Mouse (Mus musculus): ENCODE measurements around the gene Loxl1.
A peak's percentile ranks its signal among the peaks of the same experiment; 100 is the strongest.
"Not testable (repeated sequence)": the region's sequence is repeated elsewhere in the genome, so short reads cannot be mapped to it uniquely, and the experiment has no call there.

Loxl1 gene

DNA sequence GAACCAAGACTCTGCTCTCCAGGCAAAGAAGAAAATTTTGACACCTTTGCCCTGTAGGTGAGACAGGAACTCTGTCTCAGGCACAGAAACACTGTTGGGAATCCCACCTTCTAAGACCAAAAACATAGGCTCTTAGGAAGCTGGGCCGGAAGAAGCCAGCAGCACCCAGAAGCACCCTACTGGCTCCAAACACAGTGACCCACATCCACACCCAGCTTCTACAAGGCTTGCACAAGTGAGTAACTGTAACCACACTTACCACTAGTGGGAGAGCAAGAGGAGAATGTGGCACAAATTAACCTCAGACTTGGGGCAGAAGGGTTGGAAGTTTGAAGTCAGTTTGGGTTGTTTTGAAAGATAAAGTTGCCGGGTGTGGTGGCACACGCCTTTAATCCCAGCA lies 37.2 kb downstream of the Loxl1 start:
- no peak for DNase-seq (ENCODE audit: low read depth, low spot score)

DNA sequence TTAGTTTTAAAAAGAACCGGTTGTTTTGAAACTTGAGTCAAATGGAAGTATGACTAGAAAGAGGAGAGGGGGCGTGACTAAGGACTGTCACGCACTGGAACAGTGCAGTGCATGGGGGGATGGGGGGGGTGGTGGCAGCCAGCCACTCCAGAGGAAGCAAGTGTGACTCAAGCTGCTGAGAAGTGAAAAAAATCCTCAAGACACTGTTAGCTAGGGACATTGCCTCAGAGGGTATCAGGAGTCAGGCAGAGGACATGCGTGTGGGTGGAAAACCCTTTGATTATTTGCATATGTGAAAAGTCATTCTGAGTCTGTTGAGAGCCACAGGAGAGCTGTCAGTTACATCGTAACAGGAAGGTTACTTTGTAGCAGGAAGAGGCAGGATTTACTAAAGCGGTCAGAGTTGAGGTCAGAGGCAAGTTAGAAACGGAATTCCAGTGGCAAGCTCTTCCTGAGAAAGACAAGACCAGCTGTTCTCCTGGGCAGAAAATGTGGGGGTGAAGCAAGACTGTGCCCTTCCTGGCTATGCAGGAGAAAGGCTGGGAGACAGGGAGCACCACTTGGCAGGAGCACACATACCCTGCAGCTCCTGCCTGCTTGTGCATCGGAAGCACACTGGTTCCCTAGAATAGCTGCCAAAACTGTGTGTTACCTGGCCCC lies 37.7 kb downstream of the Loxl1 start:
- peak; percentile 58 for DNase-seq (ENCODE audit: low read depth, low spot score)

DNA sequence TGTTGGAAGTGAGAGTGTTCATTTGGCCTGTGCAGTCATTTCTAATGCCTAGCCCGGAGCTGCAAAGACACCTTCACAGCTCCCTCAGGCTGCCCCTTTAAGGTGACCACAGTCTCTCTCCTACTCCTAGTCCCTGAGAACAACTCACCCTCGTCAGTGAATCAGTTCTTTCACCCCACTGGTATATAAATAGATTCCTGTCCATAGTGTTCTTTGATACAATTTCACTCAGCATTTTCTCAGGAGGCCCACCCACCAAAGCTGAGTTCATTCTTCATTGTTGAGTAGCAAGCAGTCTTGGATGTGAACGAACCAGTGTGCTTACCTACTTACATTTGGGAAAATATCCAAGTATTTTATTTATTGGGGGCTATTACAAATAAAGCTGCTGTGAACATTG lies 38.4 kb downstream of the Loxl1 start:
- no peak for DNase-seq (ENCODE audit: low read depth, low spot score)

DNA sequence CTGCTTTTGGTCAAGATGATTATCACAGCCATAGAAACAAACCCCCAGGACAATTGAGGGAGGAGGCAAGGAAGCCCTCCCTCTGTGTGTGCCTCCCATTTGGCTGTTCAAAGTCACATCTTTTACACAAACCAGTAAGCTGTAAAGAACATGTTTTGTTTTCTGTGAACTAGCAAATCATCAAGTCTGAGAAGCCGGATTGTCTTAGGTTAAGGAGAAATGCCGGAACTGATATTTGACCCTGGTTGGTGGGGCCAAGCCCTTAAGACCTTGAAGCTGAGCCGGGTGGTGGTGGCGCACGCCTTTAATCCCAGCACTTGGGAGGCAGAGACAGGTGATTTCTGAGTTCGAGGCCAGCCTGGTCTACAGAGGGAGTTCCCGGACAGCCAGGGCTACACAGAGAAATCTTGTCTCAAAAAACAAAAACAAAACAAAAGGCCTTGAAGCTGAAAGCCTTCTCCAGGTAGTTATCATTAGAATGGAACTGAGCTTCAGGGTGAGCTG lies 38.8 kb downstream of the Loxl1 start:
- no peak for DNase-seq (ENCODE audit: low read depth, low spot score)

DNA sequence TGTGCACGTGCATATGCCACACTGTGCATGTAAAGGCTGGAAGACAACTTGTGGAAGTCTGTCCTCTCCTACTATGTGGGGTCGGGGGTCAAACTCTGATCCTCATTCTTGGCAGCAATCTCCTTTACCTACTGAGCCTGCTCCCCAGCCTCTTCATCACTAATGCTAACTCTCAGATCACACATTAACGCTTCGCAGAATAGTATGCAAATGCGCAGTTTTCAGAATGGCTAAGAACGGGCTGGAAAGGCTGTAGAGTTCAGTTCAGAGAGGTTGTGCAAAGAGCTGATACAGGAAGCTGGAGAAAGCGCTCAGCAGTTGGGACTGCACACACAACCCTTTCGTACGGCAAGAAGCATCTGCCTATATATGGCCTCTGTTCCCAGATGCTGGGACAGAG lies 40.1 kb downstream of the Loxl1 start:
- no peak for DNase-seq (ENCODE audit: low read depth, low spot score)

DNA sequence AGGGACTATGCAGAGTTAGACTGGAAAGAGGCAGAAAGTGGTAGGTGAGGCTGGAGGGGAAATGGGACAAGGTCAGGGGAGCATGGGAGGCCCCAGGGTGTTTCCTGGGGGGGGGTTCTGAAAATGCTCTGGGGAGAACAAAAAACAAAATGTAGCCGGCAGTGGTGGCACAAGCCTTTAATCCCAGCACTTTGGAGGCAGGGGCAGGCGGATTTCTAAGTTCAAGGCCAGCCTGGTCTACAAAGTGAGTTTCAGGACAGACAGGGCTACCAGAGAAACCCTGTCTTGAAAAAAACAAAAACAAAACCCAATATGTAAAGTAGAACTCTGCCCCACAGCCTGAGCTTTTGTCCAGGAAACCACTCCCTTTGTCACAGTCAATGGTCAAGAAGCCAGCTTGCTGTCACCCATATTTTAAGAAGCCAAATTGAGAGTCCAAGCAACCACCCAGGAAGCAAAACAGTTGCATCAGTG lies 40.9 kb downstream of the Loxl1 start:
- no peak for DNase-seq (ENCODE audit: low read depth, low spot score)

DNA sequence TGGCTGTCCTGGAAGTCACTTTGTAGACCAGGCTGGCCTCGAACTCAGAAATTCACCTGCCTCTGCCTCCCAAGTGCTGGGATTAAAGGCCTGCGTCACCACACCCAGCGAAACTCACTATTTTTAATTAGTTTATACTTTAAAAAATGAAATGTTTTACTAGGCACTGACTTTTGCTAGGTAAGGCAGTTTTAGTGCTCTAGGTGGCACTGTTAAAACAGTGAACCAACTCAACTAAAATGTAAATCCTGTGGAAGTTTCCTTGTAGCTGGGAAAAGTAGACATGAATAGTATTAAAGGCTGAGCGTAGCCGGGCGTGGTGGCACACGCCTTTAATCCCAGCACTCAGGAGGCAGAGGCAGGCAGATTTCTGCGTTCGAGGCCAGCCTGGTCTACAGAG lies 41.4 kb downstream of the Loxl1 start:
- not testable (repeated sequence) for DNase-seq (ENCODE audit: low read depth, low spot score)

DNA sequence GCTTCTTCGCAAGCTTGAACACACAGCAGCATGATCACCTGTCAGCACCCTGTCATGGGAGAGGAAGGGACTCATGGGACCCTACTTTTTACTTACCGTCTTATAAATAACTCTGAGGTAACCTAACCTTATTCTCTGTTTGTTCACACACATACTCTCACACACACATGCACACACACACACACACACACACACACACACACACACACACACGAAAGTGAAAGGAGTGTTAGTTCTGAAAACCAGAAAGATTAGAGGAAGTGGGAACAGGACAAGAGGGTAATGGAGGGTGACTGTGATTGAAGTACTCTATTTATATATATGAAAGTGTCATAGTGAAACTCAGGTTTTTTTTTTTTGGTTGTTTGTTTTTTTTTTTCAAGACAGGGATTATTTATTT lies 41.9 kb downstream of the Loxl1 start:
- no peak for DNase-seq (ENCODE audit: low read depth, low spot score)

DNA sequence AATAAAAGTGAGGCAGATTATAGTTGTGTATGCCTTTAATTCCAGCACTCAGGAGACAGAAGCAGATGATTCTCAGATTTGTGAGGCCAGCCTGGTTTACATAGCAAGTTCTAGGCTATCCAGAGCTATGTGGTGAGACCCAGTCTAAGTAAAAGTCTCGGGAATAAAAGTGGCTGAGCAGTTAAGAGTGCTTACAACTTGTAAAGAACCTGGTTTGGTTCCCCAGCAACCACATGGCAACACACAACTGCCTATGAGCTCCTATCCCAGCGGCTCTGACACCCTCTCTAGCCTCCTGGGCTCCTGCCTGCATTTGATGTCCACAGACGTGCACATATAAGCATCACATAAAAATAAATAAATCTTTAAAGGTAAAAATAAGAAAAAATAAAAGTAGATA lies 42.9 kb downstream of the Loxl1 start:
- no peak for DNase-seq (ENCODE audit: low read depth, low spot score)

DNA sequence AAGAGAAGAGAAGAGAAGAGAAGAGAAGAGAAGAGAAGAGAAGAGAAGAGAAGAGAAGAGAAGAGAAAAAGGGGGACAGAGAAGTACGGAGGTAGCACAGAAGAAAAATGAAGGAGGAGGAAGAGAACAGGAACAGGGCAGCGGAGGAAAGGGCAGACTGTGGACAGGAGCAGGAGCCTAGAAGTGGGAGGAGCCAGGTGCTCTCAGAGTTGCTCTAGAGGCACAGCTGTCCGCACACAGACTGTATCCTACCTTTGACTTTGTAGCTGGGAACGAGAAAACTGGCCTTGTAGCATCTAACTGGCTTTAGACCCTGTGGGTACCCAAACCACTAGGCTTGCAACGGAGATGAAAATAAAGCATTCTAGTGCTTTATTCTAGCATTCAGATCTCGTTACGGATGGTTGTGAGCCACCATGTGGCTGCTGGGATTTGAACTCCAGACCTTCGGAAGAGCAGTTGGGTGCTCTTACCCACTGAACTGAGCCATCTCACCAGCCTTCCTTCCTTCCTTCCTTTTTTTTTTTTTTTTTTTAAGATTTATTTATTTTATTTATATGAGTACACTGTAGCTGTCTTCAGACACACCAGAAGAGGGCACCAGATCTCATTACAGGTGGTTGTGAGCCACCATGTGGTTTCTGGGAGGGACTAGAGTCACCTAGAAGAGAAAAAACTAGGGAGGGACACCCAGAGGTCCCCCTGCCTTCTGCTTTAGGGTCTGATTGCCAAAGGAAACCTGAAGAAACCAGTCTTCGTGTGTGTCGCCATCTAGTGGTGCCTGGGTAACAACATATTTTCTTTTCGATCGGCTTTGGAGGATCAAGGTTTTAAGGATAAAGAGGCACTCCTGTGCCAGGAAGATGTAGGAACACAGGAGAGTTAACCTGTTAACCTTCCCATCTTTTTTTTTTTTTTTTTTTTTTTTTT lies 44.3 kb downstream of the Loxl1 start:
- no peak for DNase-seq (ENCODE audit: low read depth, low spot score)

DNA sequence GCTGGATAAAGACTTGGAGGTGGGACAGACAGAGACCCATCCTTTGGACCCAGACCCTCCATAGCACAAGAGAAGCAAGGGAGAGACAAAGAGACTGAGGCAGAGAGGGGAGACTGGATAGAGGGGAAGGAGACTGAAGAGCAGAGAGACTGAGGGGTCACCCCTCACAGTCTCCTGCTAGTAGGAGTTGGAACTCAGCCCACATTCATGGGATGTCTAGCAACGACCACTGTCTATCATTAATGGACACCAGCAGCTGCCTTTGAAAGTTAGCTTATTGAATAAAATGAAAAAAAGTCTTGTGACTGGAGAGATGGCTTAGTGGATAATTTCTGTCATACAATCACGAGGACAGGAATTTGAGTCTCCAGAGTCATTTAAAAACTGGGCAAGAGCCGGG lies 45.9 kb downstream of the Loxl1 start:
- DNase-seq (ENCODE audit: low read depth, low spot score), result no peak

DNA sequence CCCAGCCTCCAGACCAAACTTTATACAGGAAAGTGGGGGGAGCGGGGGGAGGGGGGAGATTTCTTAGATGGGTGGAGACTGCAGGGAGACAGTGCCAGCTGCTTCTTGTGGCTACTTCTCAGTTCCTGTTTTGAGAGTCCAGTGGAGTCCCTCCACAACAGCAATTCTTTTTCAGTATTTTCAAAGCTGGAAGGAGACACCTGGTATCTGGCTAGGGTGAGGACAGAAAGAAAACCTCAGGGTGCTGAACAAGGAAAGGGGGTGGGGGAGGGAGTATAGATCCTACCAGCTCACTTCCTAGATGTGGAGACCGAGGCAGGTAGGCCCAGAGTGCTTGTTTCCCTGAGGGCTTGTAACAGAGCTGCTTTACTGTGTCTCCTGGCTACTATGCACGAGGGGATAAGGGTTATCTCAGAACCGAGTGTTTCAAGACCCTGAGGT lies 46.4 kb downstream of the Loxl1 start:
- no peak for DNase-seq (ENCODE audit: low read depth, low spot score)

DNA sequence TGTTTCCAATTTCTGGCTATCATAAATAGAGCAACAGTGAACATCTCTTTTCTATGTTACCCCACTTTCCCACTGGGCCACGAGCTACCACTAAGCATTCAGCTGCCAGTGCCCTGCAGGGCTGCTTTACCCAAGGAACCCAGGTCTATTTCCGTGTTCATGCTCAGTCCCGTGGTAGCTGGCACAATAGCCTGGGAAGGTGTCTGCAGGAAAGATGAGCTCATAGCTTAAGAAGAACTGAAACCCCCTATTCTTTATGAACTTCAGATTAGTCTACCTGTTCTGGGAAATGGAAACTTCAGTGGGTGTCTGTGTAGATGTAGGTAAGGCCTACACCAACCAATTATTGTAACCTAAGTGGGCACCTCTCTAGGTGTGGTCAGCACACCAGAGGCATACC lies 47.6 kb downstream of the Loxl1 start:
- DNase-seq (ENCODE audit: low read depth, low spot score), result no peak

DNA sequence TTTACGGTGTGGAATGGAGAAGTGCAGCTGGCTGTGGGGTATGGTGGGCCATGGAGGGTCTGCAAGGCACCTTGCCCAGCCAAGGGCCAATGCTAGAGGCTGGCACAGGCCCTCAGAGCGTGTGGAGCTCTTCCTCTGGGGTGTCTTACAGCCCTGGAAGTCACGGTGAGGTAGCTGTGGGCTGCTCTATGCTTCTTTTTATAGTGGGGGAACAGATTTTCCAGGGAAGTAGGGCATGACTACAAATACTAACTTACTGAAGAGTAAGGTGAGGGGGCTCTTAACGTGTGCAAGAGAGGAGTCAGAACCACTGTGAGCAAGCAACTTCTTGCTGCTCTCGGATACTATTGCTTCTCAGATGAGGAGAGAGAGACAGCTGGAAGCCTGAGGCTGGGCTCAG lies 50.5 kb downstream of the Loxl1 start:
- no peak for DNase-seq (ENCODE audit: low read depth, low spot score)

DNA sequence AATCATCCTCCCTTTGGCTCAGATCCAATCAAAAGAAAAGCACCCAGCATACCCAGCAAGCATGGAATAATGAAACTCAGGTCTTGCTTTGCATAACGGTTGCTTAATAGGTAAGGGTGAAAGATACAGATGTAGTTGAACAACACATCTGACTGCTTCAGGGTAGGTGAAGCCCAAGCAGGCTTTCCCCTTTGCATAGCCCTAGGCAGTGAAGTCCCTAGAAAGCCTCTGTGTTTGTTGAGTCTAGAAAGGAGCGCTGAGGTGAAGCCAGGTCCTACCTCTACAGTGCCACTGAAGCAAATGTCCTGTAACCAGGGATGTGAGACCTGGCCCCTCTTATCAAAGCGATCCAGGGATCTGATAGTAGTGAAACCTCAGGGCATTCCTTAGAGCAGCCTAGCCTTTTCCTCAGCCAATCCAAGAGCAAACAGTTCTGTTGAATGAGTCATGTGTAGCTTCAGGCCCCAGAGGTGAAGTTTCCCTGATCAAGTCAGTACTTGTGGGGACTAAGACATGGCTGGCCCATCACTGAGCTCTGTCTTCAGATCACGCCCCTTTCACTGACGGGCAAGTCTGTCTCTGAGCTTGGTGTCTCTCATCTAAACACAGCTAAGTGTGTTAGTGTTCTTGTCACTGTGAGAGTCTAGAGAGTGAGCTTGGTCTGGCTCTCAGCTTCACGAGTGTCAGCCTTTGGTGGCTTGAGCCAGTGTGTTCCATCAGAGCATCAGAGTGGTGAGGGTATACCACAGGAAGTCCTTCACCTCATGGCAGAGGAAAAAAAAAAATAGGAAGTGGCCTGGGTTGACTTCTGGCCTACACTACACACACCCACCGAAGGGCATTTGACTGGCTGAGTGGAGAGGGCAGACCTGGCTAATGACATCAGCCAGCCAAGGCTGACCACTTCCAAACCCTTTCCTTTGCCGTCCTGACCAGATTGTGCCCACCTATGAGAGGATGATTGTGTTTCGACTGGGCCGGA lies 57.0 kb downstream of the Loxl1 start:
- DNase-seq (ENCODE audit: low read depth, low spot score), result no peak

DNA sequence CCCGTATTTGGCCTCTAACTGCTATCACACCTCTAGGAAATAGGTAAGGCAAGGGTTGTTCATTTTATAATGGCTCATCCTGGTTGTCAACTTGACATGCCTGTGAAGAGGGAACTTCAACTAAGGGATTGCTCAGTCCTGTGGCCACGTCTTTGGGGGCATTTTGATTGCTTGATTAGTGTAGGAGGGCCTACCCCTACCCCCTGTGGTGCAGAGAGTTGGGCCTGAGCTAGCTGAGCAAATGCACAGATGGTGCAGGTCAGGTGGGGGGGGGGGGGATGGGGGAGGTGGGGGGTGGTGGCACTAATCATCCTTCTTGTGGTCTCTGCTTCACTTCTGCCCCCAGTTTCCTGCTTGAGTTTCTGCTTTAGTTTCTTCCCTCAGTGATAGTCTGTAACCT lies 57.9 kb downstream of the Loxl1 start:
- no peak for DNase-seq (ENCODE audit: low read depth, low spot score)

DNA sequence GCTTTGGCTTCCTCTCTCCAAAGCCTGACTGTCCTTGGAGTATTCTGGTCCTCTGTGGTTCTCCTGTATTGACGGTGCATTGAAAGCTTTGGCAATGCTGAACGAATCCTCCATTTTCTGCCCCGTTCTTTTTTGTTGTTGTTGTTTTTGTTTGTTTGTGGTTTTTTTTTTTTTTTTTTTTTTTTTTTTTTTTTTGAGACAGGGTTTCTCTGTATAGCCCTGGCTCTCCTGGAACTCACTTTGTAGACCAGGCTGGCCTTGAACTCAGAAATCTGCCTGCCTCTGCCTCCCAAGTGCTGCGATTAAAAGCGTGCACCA lies 59.2 kb downstream of the Loxl1 start:
- DNase-seq (ENCODE audit: low read depth, low spot score), result not testable (repeated sequence)

DNA sequence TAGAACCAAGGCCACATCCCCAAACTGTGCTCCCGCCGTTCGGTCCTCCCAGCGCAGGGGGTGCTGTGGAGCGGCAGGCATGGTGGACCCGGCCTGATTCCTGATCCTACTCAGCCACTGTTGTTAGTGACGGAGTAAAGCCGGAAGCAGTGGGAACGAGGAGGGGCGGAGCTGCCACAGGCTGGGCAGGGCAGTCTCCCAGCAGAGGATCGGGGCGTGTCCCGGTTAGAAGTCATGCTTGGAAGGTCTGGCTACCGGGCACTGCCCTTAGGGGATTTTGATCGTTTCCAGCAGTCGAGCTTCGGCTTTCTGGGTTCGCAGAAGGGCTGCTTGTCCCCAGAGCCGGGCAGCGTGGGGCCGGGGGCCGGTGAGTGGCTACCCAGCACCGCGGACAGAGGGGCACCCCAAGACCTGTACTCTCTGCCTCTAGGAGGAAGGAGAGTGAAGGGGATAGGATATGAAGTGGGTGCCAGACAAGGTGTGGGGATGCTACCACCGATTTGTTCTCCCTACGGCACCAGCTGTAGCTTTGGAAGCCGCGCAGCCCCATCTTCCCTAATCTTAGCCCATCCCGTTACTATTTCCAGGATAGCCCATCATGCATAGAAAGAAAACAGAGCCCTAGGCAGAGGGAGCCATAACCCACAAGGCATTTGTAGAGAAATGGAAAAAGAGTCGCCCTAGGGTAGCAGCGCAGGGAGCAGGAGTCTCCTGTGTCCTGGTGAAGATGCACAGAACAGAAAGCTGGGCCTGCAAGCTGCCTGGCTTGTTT lies 59.8 kb downstream of the Loxl1 start, which contains the start of gene Stoml1:
Gene Stoml1 (plus strand): TSS at position 132 of the 772 bp plus-strand sequence.
- peak; percentile 92 for DNase-seq (ENCODE audit: low read depth, low spot score)

DNA sequence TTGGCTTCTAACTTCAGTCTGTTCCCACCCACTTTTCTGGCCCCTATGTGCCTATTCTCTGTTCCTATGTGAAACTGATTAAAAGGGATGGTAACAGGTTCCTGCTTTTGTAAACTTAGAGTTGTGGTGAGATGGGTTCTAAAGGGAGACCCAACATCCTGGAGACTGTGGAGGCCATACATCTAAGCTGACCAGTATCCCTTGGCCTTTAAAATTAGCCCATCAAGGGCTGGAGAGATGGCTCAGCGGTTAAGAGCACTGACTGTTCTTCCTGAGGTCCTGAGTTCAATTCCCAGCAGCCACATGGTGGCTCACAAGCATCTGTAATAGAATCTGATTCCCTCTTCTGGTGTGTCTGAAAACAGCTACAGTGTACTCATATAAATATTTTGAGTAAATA lies 62.3 kb downstream of the Loxl1 start:
- not testable (repeated sequence) for DNase-seq (ENCODE audit: low read depth, low spot score)

DNA sequence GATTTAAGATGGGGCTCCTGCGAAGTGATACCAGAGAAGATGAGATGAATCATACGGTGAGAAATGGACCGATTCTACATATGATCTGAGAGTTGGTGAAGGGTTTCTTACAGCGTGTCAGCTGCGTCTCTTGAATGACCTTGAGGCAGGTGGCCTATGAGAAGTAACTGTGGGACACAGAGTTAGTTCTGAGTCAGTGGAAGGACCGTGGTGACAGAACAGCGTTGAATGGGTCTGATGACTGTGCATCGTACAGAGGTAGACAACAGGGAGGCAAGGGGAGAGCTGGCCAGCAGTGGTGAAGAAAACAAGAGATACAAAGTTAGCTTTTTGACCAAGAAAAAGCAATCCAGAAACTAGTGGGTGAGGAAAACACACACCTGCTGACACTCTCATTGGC lies 62.7 kb downstream of the Loxl1 start:
- no peak for DNase-seq (ENCODE audit: low read depth, low spot score)

Measured in telencephalon, adult 2 months (tissue).